Mouse (Mus musculus) ES-E14 (cell line): ENCODE measurements at regions not wholly inside any gene's neighbourhood (a gene's known extent, or its start where the extent isn't known, plus 50 kb on each side); places are given as distances from the start of the nearest gene placed in this dataset.

Experiments
- DNase-seq: peaks from one replicate; pipeline ENCODE4 v3.0.0-alpha.2; 2013; ENCODE audit warnings: low read depth, low spot score
- H3K27ac ChIP-seq: 2 replicates; pipeline ENCODE4 v1.5.1; 2012; ENCODE audit warnings: low read depth, mild to moderate bottlenecking, low read length, moderate library complexity, mixed read lengths; ENCODE audit not compliant: poor library complexity, insufficient read depth, severe bottlenecking
- H3K36me3 ChIP-seq: 2 replicates; pipeline ENCODE4 v1.6.1; 2012; ENCODE audit warnings: mild to moderate bottlenecking, low read length, moderate library complexity, mixed read lengths; ENCODE audit not compliant: control insufficient read depth, poor library complexity, insufficient read depth, severe bottlenecking
- H3K4me1 ChIP-seq, 2 experiments: fragments of 150-350 bp in 1 of 2; sonication (generic) in 1 of 2; 2 replicates each; pipeline ENCODE4 v1.6.1; 2012; ENCODE audit warnings: low read length in 2 of 2, mild to moderate bottlenecking in 1 of 2, mixed read lengths in 1 of 2; ENCODE audit not compliant: control insufficient read depth in 2 of 2, insufficient read depth in 2 of 2, poor library complexity in 1 of 2
- H3K4me3 ChIP-seq, 2 experiments: fragments of 150-350 bp in 1 of 2; sonication (generic) in 1 of 2; 2 replicates each; pipeline ENCODE4 v1.5.1; 2012; ENCODE audit warnings: low read length in 2 of 2, low read depth in 1 of 2, mild to moderate bottlenecking in 1 of 2, mixed read lengths in 1 of 2; ENCODE audit not compliant: insufficient read depth in 1 of 2, poor library complexity in 1 of 2, severe bottlenecking in 1 of 2
- H3K9ac ChIP-seq: 2 replicates; pipeline ENCODE4 v1.6.1; 2012; ENCODE audit warnings: low read depth, mild to moderate bottlenecking, low read length, mixed read lengths; ENCODE audit not compliant: poor library complexity, insufficient read depth, severe bottlenecking
- H3K9me3 ChIP-seq: fragments of 150-350 bp; sonication (generic); 2 replicates; pipeline ENCODE4 v1.6.1; 2012; ENCODE audit warnings: low read depth, mild to moderate bottlenecking, low read length; ENCODE audit not compliant: control insufficient read depth, insufficient read depth
- CHD2 ChIP-seq: IDR thresholded peaks from 2 replicates; pipeline ENCODE4 v1.6.1; 2014; ENCODE audit warnings: mild to moderate bottlenecking, low read depth, low read length, inconsistent platforms
- HCFC1 ChIP-seq: IDR thresholded peaks from 2 replicates; pipeline ENCODE4 v1.6.1; 2012; ENCODE audit warnings: low read length, inconsistent platforms, borderline replicate concordance; ENCODE audit not compliant: insufficient read depth
- MAFK ChIP-seq: IDR thresholded peaks from 2 replicates; pipeline ENCODE4 v1.6.1; 2014; ENCODE audit warnings: mild to moderate bottlenecking, low read depth, low read length, inconsistent platforms; ENCODE audit not compliant: insufficient read depth
- ZC3H11A ChIP-seq: IDR thresholded peaks from 2 replicates; pipeline ENCODE4 v1.6.1; 2012; ENCODE audit warnings: low read depth, mild to moderate bottlenecking, inconsistent platforms, low read length, borderline replicate concordance
- ZNF384 ChIP-seq: IDR thresholded peaks from 2 replicates; pipeline ENCODE4 v1.6.1; 2012; ENCODE audit warnings: low read depth, low read length, inconsistent platforms
- in situ Hi-C, 2 experiments: fragments of 600-800 bp; cut with MboI; formaldehyde crosslinking; loops; one replicate each; pipeline ENCODE4 v1.15.1; 2025; ENCODE audit warnings: low sequenced_read_pairs in 2 of 2, inconsistent platforms in 1 of 2; ENCODE audit not compliant: unreplicated experiment in 2 of 2

GRCm38 (mm10) chr13:55990186-55990585 lies 146.0 kb downstream of the H2afy start:
- Histone ChIP-seq H3K9ac (no peak overlapping the region), H3K4me3 (no peak overlapping the region), H3K4me1 (no peaks in the 10 kb centered on the region), H3K9me3 (no peaks in the 10 kb centered on the region), H3K36me3 (no peaks in the 10 kb centered on the region), H3K27ac (no peak overlapping the region)
- no peak for TF ChIP-seq ZNF384
- no peak for TF ChIP-seq HCFC1
- in situ Hi-C loops: no loop called here
- no peak for DNase-seq

GRCm38 (mm10) chr13:55989401-55989800 lies 146.8 kb downstream of the H2afy start:
- H3K4me1 ChIP-seq: no peaks in the 10 kb centered on the region
- in situ Hi-C loops: no loop called here

GRCm38 (mm10) chr13:55985396-55985795 lies 149.4 kb upstream of the Pitx1 start:
- Histone ChIP-seq H3K9ac (no peak overlapping the region), H3K36me3 (no peaks in the 10 kb centered on the region), H3K4me1 (no peaks in the 10 kb centered on the region; a peak in 1 of 4 replicates), H3K27ac (no peak overlapping the region), H3K9me3 (no peaks in the 10 kb centered on the region), H3K4me3 (no peak overlapping the region)
- TF ChIP-seq MAFK: no peak
- no peak for TF ChIP-seq ZC3H11A
- no peak for TF ChIP-seq HCFC1
- no peak for TF ChIP-seq ZNF384
- no peak for TF ChIP-seq CHD2
- in situ Hi-C loops: no loop called here
- no peak for DNase-seq

More at GRCm38 (mm10) chr13:55989401-55989800, 146.8 kb downstream of the H2afy start:
- TF ChIP-seq HCFC1 (no peak), ZNF384 (no peak), CHD2 (no peak), ZC3H11A (no peak), MAFK (no peak)
- Histone ChIP-seq H3K4me3 (no peak overlapping the region), H3K9ac (no peak overlapping the region), H3K27ac (no peak overlapping the region), H3K36me3 (no peaks in the 10 kb centered on the region), H3K9me3 (no peaks in the 10 kb centered on the region)
- no peak for DNase-seq

- Histone ChIP-seq H3K9me3 (no peaks in the 10 kb centered on the region), H3K9ac (no peak overlapping the region), H3K4me3 (no peak overlapping the region), H3K36me3 (no peaks in the 10 kb centered on the region), H3K4me1 (no peaks in the 10 kb centered on the region; a peak in 1 of 4 replicates), H3K27ac (no peak overlapping the region)
- in situ Hi-C loops: no loop called here
- no peak for DNase-seq
- TF ChIP-seq CHD2: no peak
- TF ChIP-seq MAFK: no peak
- no peak for TF ChIP-seq HCFC1
- TF ChIP-seq ZC3H11A: no peak
- no peak for TF ChIP-seq ZNF384
These were observed 148.8 kb upstream of the Pitx1 start for GRCm38 (mm10) chr13:55984772-55985171.

GRCm38 (mm10) chr13:55983851-55984250 lies 147.9 kb upstream of the Pitx1 start:
- Histone ChIP-seq H3K27ac (no peak overlapping the region), H3K9me3 (no peaks in the 10 kb centered on the region), H3K36me3 (no peaks in the 10 kb centered on the region), H3K4me1 (no peaks in the 10 kb centered on the region; a peak in 1 of 4 replicates), H3K4me3 (no peak overlapping the region), H3K9ac (no peak overlapping the region)
- in situ Hi-C loops: no loop called here
- TF ChIP-seq HCFC1 (no peak), ZNF384 (no peak), ZC3H11A (no peak)
- DNase-seq: no peak
